Mouse (Mus musculus) liver, embryonic 14.5 days (tissue): Measurements from ENCODE around the gene Siglecf.

Source experiments
- CTCF ChIP-seq: IDR thresholded peaks from 2 replicates; pipeline ENCODE4 v1.5.1; 2016; ENCODE audit warnings: antibody characterized with exemption, low read depth, control low read depth
- EP300 ChIP-seq: IDR thresholded peaks from 2 replicates; pipeline ENCODE4 v1.6.1; 2016; ENCODE audit warnings: antibody characterized with exemption, low read depth

GRCm38 (mm10) chr7:43313013-43313428 is 38.1 kb upstream of the Siglecf start, which contains the start of gene Zfp715:
- no peak for TF ChIP-seq CTCF
- no peak for TF ChIP-seq EP300
